Mouse (Mus musculus): ENCODE data around the gene Ccdc182. TPM values are rescaled to one million over a fixed set of nuclear protein-coding genes. Genes with fewer than 3 reads are reported as not detected.

Gene Ccdc182
- polyA plus RNA-seq, 1 experiment from 2014 or later, result not detected

DNA sequence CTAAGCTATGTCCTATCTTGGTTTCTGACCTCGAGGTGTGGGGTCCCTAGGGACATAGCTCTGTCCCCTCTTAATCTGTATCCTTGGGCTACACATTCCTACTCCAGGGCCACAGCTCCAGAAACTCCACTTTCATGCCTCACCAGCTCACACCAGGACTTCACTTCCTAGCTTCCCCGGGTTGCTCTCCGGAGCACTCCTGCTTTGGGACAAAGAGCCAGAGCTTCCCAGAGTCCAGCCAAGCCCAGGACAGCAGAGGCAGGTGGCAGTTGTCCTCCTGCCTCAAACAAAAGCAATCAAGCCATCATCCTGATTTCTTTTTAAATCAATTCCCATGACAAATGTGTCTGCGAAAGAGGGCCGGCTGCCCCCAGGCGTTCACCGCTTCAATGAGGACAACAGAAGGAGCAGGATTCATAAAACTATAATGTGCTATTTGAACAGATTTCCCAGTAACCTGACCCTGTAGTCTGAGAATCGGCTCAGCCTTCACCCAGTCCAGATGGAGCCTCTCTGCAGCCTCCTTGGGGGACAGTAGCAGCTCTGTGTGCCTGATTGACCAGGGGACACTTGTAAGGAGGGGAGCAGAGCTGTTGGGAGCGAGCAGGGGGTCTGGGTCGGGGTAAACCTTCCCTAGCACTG is 15.3 kb downstream of the Ccdc182 start:
- H3K27ac ChIP-seq (replicated peaks), result no peak overlapping the region
- no peaks in the 10 kb centered on the region for H3K36me3 ChIP-seq (ENCODE audit: control insufficient read depth, insufficient read depth, low read length)
- no peak overlapping the region for H3K4me2 ChIP-seq (replicated peaks; ENCODE audit: low read depth)
- no peak for ATAC-seq (ENCODE audit: low FRiP score, low TSS enrichment)
- H3K4me1 ChIP-seq (replicated peaks; ENCODE audit: control insufficient read depth, insufficient read depth), result no peaks in the 10 kb centered on the region
- DNase-seq (ENCODE audit: low spot score), result no peak
- no peaks in the 10 kb centered on the region for H3K9me3 ChIP-seq (ENCODE audit: control insufficient read depth, low read length)
- 66% methylated on average over 10 of the region's 10 CpGs for WGBS
- no peak overlapping the region for H3K4me3 ChIP-seq (ENCODE audit: low read depth, low read length)
- H3K9ac ChIP-seq (ENCODE audit: low read length), result no peak overlapping the region
- TF ChIP-seq CTCF (IDR thresholded peaks at IDR 0.05; ENCODE audit: low read depth) (no peak), EP300 (optimal IDR thresholded peaks at IDR 0.05) (no peak)
- no peaks in the 10 kb centered on the region for H3K27me3 ChIP-seq (ENCODE audit: control insufficient read depth, insufficient read depth, low read length)

DNA sequence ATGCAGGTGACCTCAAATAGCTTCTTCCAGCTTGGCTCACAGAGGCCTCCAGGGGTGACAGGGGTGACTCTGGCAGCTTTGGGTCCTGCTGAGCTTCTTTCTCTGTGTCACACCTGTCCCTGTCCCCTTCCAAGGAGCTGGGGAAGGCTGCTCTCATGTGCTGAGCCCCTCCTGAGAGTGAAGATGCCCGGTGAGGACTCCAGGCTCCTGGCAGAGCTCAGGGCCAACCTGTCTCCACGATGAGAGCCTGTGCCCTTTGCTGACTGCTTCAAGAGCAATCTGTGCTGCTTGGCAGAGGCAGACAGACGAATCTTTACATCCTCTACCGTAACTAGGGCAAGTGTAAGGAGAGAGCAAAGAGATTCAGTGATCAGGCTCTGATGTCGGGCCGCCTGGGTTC is 16.9 kb downstream of the Ccdc182 start:
- no peak overlapping the region for H3K4me3 ChIP-seq (ENCODE audit: low read depth, low read length)
- H3K9me3 ChIP-seq (ENCODE audit: control insufficient read depth, low read length), result no peaks in the 10 kb centered on the region
- H3K4me2 ChIP-seq (replicated peaks; ENCODE audit: low read depth), result no peak overlapping the region
- ATAC-seq (ENCODE audit: low FRiP score, low TSS enrichment), result no peak
- TF ChIP-seq CTCF (IDR thresholded peaks at IDR 0.05; ENCODE audit: low read depth) (no peak), EP300 (optimal IDR thresholded peaks at IDR 0.05) (no peak)
- H3K9ac ChIP-seq (ENCODE audit: low read length), result no peak overlapping the region
- 78% methylated on average over 6 of the region's 6 CpGs for WGBS
- no peaks in the 10 kb centered on the region for H3K36me3 ChIP-seq (ENCODE audit: control insufficient read depth, insufficient read depth, low read length)
- no peak overlapping the region for H3K27ac ChIP-seq (replicated peaks)
- H3K27me3 ChIP-seq (ENCODE audit: control insufficient read depth, insufficient read depth, low read length), result no peaks in the 10 kb centered on the region
- DNase-seq (ENCODE audit: low spot score), result no peak
- no peaks in the 10 kb centered on the region for H3K4me1 ChIP-seq (replicated peaks; ENCODE audit: control insufficient read depth, insufficient read depth)

DNA sequence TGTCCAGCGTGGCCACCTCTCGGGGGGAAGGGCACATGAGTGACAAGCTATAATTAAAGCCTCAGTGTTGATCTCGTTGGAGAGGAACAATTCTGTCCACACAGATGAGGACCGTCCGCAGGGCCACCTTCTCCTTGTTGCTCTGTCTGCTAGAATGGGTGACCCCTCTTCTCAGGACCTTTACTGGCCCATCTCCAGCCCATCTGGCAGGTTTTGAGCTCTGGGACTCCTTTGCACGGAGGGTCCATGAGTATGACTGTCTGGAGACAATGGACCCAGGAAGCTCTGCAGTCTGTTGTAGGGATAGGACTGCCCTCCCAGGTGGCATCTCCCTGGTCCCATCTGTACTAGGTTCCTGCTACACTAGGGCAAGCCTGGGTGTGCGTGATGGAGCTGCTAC is 17.7 kb downstream of the Ccdc182 start:
- Histone ChIP-seq H3K27ac (replicated peaks) (no peak overlapping the region), H3K9ac (ENCODE audit: low read length) (no peak overlapping the region), H3K4me2 (replicated peaks; ENCODE audit: low read depth) (no peak overlapping the region), H3K36me3 (ENCODE audit: control insufficient read depth, insufficient read depth, low read length) (no peaks in the 10 kb centered on the region), H3K4me3 (ENCODE audit: low read depth, low read length) (no peak overlapping the region), H3K4me1 (replicated peaks; ENCODE audit: control insufficient read depth, insufficient read depth) (no peaks in the 10 kb centered on the region), H3K27me3 (ENCODE audit: control insufficient read depth, insufficient read depth, low read length) (no peaks in the 10 kb centered on the region), H3K9me3 (ENCODE audit: control insufficient read depth, low read length) (no peaks in the 10 kb centered on the region)
- 76% methylated on average over 7 of the region's 7 CpGs for WGBS
- DNase-seq (ENCODE audit: low spot score) (no peak), ATAC-seq (ENCODE audit: low FRiP score, low TSS enrichment) (no peak)
- TF ChIP-seq EP300 (optimal IDR thresholded peaks at IDR 0.05), result no peak
- TF ChIP-seq CTCF (IDR thresholded peaks at IDR 0.05; ENCODE audit: low read depth), result no peak

DNA sequence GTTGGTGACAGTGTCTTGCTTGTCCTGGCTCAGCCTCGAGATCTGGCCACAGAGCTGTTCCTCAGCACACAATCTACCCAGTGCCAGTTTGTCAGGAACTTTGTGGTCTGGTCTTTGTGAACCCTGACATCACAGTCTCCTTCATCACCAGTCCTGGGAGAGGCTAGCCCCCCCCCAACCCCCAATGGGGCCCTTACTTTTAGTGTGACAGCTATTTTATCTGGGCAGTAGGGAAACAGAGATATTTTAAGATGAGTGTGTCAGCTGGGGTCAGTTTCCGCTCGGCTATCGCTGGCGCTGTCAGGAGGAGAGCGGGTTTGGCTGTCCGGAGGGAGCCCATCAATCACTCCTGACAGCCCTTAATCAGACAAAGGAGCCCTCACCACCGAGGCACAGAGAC is 19.7 kb downstream of the Ccdc182 start:
- no peak for TF ChIP-seq CTCF (IDR thresholded peaks at IDR 0.05; ENCODE audit: low read depth)
- no peak for TF ChIP-seq EP300 (optimal IDR thresholded peaks at IDR 0.05)
- DNase-seq (ENCODE audit: low spot score), result no peak
- Histone ChIP-seq H3K9ac (ENCODE audit: low read length) (no peak overlapping the region), H3K9me3 (ENCODE audit: control insufficient read depth, low read length) (no peaks in the 10 kb centered on the region), H3K27me3 (ENCODE audit: control insufficient read depth, insufficient read depth, low read length) (no peaks in the 10 kb centered on the region), H3K27ac (replicated peaks) (no peak overlapping the region), H3K4me3 (ENCODE audit: low read depth, low read length) (no peak overlapping the region), H3K4me2 (replicated peaks; ENCODE audit: low read depth) (no peak overlapping the region), H3K36me3 (ENCODE audit: control insufficient read depth, insufficient read depth, low read length) (no peaks in the 10 kb centered on the region), H3K4me1 (replicated peaks; ENCODE audit: control insufficient read depth, insufficient read depth) (no peaks in the 10 kb centered on the region)
- WGBS, result 30% methylated on average over 8 of the region's 8 CpGs
- ATAC-seq (ENCODE audit: low FRiP score, low TSS enrichment), result no peak

DNA sequence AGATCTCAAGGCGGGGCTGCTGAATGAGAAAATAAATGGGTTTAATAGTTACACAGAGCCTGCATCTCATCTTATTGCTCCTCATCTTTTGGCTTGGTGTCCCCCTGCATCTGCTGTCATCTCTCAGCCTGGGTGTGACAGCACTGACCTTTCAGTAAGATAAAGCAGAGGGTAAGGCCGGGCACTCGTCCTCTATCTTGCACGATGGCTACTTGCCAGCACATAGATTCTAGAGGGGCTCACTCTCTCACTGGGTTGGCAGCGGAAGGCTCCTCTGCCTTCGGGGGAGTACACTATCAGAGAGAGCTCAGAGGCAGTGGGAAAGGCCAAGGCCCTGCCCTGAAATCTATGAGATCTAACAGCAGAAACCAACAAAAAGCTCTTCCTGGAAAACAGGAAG is 20.6 kb downstream of the Ccdc182 start:
- Histone ChIP-seq H3K27me3 (ENCODE audit: control insufficient read depth, insufficient read depth, low read length) (no peaks in the 10 kb centered on the region), H3K36me3 (ENCODE audit: control insufficient read depth, insufficient read depth, low read length) (no peaks in the 10 kb centered on the region), H3K27ac (replicated peaks) (no peak overlapping the region), H3K9me3 (ENCODE audit: control insufficient read depth, low read length) (no peaks in the 10 kb centered on the region), H3K4me2 (replicated peaks; ENCODE audit: low read depth) (no peak overlapping the region), H3K4me3 (ENCODE audit: low read depth, low read length) (no peak overlapping the region), H3K4me1 (replicated peaks; ENCODE audit: control insufficient read depth, insufficient read depth) (no peaks in the 10 kb centered on the region), H3K9ac (ENCODE audit: low read length) (no peak overlapping the region)
- ATAC-seq (ENCODE audit: low FRiP score, low TSS enrichment), result no peak
- WGBS, result 55% methylated on average over 6 of the region's 6 CpGs
- no peak for DNase-seq (ENCODE audit: low spot score)
- no peak for TF ChIP-seq EP300 (optimal IDR thresholded peaks at IDR 0.05)
- no peak for TF ChIP-seq CTCF (IDR thresholded peaks at IDR 0.05; ENCODE audit: low read depth)

DNA sequence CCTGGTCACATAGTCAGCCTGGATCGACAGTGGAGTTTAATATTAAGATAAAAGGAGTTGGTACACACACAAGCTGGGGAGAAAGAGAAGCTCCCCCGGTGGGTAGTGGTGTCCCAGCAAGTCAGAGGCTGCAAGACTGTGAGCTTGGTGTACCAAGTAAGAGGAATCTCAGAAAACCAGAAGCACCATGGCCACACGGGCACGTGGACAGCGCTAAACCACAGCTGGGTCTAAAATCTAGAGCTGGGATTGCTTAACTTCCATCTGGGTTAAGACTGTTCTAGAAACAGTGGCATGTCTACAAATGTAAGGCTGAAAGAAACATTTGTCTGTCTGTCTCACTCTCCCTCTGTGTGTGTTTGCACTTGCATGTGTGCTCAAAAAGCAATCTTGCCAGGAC is 21.5 kb downstream of the Ccdc182 start:
- ATAC-seq (ENCODE audit: low FRiP score, low TSS enrichment), result no peak
- no peaks in the 10 kb centered on the region for H3K4me1 ChIP-seq (replicated peaks; ENCODE audit: control insufficient read depth, insufficient read depth)
- no peak for TF ChIP-seq EP300 (optimal IDR thresholded peaks at IDR 0.05)
- TF ChIP-seq CTCF (IDR thresholded peaks at IDR 0.05; ENCODE audit: low read depth), result no peak

More for the DNA sequence above, 21.5 kb downstream of the Ccdc182 start:
- DNase-seq (ENCODE audit: low spot score), result no peak
- Histone ChIP-seq H3K9ac (ENCODE audit: low read length) (no peak overlapping the region), H3K9me3 (ENCODE audit: control insufficient read depth, low read length) (no peaks in the 10 kb centered on the region), H3K27me3 (ENCODE audit: control insufficient read depth, insufficient read depth, low read length) (no peaks in the 10 kb centered on the region), H3K27ac (replicated peaks) (no peak overlapping the region), H3K4me3 (ENCODE audit: low read depth, low read length) (no peak overlapping the region), H3K4me2 (replicated peaks; ENCODE audit: low read depth) (no peak overlapping the region), H3K36me3 (ENCODE audit: control insufficient read depth, insufficient read depth, low read length) (no peaks in the 10 kb centered on the region)
- WGBS, result 65% methylated on average over 5 of the region's 5 CpGs

Measured in stomach, postnatal 0 days (tissue).